Mouse (Mus musculus) heart, embryonic 13.5 days (tissue): Measurements from ENCODE around the gene Hist2h2bb. TPM values are rescaled to one million over a fixed set of nuclear protein-coding genes. Genes with fewer than 3 reads are reported as not detected.
"Not testable (repeated sequence)": the region's sequence is repeated elsewhere in the genome, so short reads cannot be mapped to it uniquely, and the experiment has no call there.

ENCODE experiments used
- ATAC-seq: fragments of 200-750 bp; cut with Nextera tagmentation; 2 replicates; pipeline ENCODE4 v1.8.0; 2017; ENCODE audit warnings: moderate TSS enrichment; ENCODE audit not compliant: insufficient number of reproducible peaks, low FRiP score, low TSS enrichment; ENCODE audit errors: extremely low read depth
- H3K27ac ChIP-seq: fragments of 300-500 bp; sonication (generic); replicated peaks from 2 replicates; pipeline ENCODE4 v1.5.1; 2015; ENCODE audit warnings: moderate library complexity, mild to moderate bottlenecking, inconsistent platforms
- H3K27me3 ChIP-seq: fragments of 300-500 bp; sonication (generic); replicated peaks from 2 replicates; pipeline ENCODE4 v1.6.1; 2015; ENCODE audit warnings: mild to moderate bottlenecking, inconsistent platforms
- H3K36me3 ChIP-seq: fragments of 300-500 bp; sonication (generic); 2 replicates; pipeline ENCODE4 v1.6.1; 2015; ENCODE audit warnings: mild to moderate bottlenecking, inconsistent platforms
- H3K4me1 ChIP-seq: fragments of 300-500 bp; sonication (generic); 2 replicates; pipeline ENCODE4 v1.6.1; 2015; ENCODE audit warnings: inconsistent platforms
- H3K4me2 ChIP-seq: fragments of 300-500 bp; sonication (generic); 2 replicates; pipeline ENCODE4 v1.6.1; 2015; ENCODE audit warnings: inconsistent platforms, mild to moderate bottlenecking, moderate library complexity
- H3K4me3 ChIP-seq: fragments of 300-500 bp; sonication (generic); 2 replicates; pipeline ENCODE4 v1.5.1; 2015; ENCODE audit warnings: moderate library complexity, mild to moderate bottlenecking, inconsistent platforms
- H3K9ac ChIP-seq: fragments of 300-500 bp; sonication (generic); 2 replicates; pipeline ENCODE4 v1.6.1; 2015; ENCODE audit warnings: inconsistent platforms, mild to moderate bottlenecking, moderate library complexity
- H3K9me3 ChIP-seq: fragments of 300-500 bp; sonication (generic); 2 replicates; pipeline ENCODE4 v1.6.1; 2016; ENCODE audit warnings: inconsistent platforms
- WGBS: fragments of 180-500 bp; shearing (Covaris S2); methylation state at CpG from one replicate; pipeline ENCODE4 v1.1.7; 2015; ENCODE audit warnings: mixed read lengths; 5-methylcytosine and 5-hydroxymethylcytosine counted together
- polyA plus RNA-seq: library from polyadenylated mRNA; unstranded; fragments of >200 nt; fragmentation: Nextera tagmentation; extraction: Ambion mirVana; gene quantifications from 2 replicates; pipeline ENCODE4 v1.2.1, GENCODE M21; 2015

Gene Hist2h2bb
- polyA plus RNA-seq, 1 experiment from 2014 or later: 3.3 TPM

- Histone ChIP-seq H3K4me3 (no peak overlapping the region), H3K36me3 (no peaks in the 10 kb centered on the region), H3K4me2 (no peak overlapping the region), H3K9me3 (no peaks in the 10 kb centered on the region), H3K9ac (no peak overlapping the region), H3K27ac (no peak overlapping the region), H3K27me3 (no peaks in the 10 kb centered on the region), H3K4me1 (peaks cover 14% of the 10 kb centered on the region)
- 58% methylated on average over 4 of the region's 4 CpGs for WGBS
- no peak for ATAC-seq
Observed at GRCm38 (mm10) chr3:96230910-96231757, 38.4 kb upstream of the Hist2h2bb start.

GRCm38 (mm10) chr3:96231758-96232120, 37.8 kb upstream of the Hist2h2bb start:
- ATAC-seq: no peak
- Histone ChIP-seq H3K36me3 (no peaks in the 10 kb centered on the region), H3K4me3 (no peak overlapping the region), H3K4me1 (peaks cover 12% of the 10 kb centered on the region), H3K27me3 (no peaks in the 10 kb centered on the region), H3K9me3 (no peaks in the 10 kb centered on the region), H3K9ac (no peak overlapping the region), H3K27ac (no peak overlapping the region), H3K4me2 (no peak overlapping the region)
- 37% methylated on average over 2 of the region's 2 CpGs for WGBS

- Histone ChIP-seq H3K9ac (no peak overlapping the region), H3K4me2 (no peak overlapping the region), H3K27me3 (no peaks in the 10 kb centered on the region), H3K4me1 (peaks cover 19% of the 10 kb centered on the region), H3K4me3 (no peak overlapping the region), H3K27ac (no peak overlapping the region), H3K36me3 (no peaks in the 10 kb centered on the region), H3K9me3 (no peaks in the 10 kb centered on the region)
- 92% methylated on average over 2 of the region's 2 CpGs for WGBS
- ATAC-seq: no peak
Observed at GRCm38 (mm10) chr3:96234914-96235313, 34.6 kb upstream of the Hist2h2bb start.

GRCm38 (mm10) chr3:96235836-96236235, 33.7 kb upstream of the Hist2h2bb start:
- H3K9ac ChIP-seq: no peak overlapping the region
- no peak for ATAC-seq
- H3K4me3 ChIP-seq: no peak overlapping the region
- H3K9me3 ChIP-seq: no peaks in the 10 kb centered on the region
- peaks cover 23% of the 10 kb centered on the region for H3K4me1 ChIP-seq
- WGBS: 44% methylated on average over 3 of the region's 3 CpGs
- H3K27ac ChIP-seq: no peak overlapping the region
- H3K4me2 ChIP-seq: no peak overlapping the region
- no peaks in the 10 kb centered on the region for H3K36me3 ChIP-seq
- H3K27me3 ChIP-seq: no peaks in the 10 kb centered on the region

GRCm38 (mm10) chr3:96236834-96237334, 32.7 kb upstream of the Hist2h2bb start:
- H3K27me3 ChIP-seq: no peaks in the 10 kb centered on the region
- H3K4me3 ChIP-seq: peak overlapping the region; percentile 61
- peak overlapping the region; percentile 78 for H3K4me2 ChIP-seq
- H3K36me3 ChIP-seq: no peaks in the 10 kb centered on the region
- peak overlapping the region; percentile 89 for H3K9ac ChIP-seq
- H3K4me1 ChIP-seq: peaks cover 25% of the 10 kb centered on the region
- no peaks in the 10 kb centered on the region for H3K9me3 ChIP-seq
- no peak for ATAC-seq
- WGBS: 77% methylated on average over 4 of the region's 4 CpGs
- peak overlapping the region; percentile 80 for H3K27ac ChIP-seq

- ATAC-seq: no peak
- Histone ChIP-seq H3K27ac (peak overlapping the region; percentile 80), H3K9me3 (no peaks in the 10 kb centered on the region), H3K4me1 (peaks cover 25% of the 10 kb centered on the region), H3K36me3 (no peaks in the 10 kb centered on the region), H3K27me3 (no peaks in the 10 kb centered on the region), H3K9ac (peak overlapping the region; percentile 89), H3K4me2 (peak overlapping the region; percentile 78), H3K4me3 (peak overlapping the region; percentile 61)
- 27% methylated on average over 7 of the region's 7 CpGs for WGBS
Observed at GRCm38 (mm10) chr3:96237335-96237903, 32.1 kb upstream of the Hist2h2bb start.

GRCm38 (mm10) chr3:96237904-96238511, 31.5 kb upstream of the Hist2h2bb start:
- under 1% methylated on average over 12 of the region's 12 CpGs for WGBS
- H3K9ac ChIP-seq: peak overlapping the region; percentile 89
- no peaks in the 10 kb centered on the region for H3K36me3 ChIP-seq
- peak overlapping the region; percentile 80 for H3K27ac ChIP-seq
- H3K27me3 ChIP-seq: no peaks in the 10 kb centered on the region
- H3K4me2 ChIP-seq: peak overlapping the region; percentile 78
- peak overlapping the region; percentile 61 for H3K4me3 ChIP-seq
- no peaks in the 10 kb centered on the region for H3K9me3 ChIP-seq
- no peak for ATAC-seq
- peaks cover 25% of the 10 kb centered on the region for H3K4me1 ChIP-seq

GRCm38 (mm10) chr3:96238954-96239793, 30.4 kb upstream of the Hist2h2bb start, which contains the start of gene Hist2h3c2:
Gene Hist2h3c2 (minus strand): TSS chr3:96239127.
- H3K9me3 ChIP-seq, H3K27me3 ChIP-seq, H3K36me3 ChIP-seq: not testable (repeated sequence)
- peak within 1 kb of the TSS; percentile 78 for H3K4me2 ChIP-seq
- peaks cover 37% of the 10 kb centered on the region for H3K4me1 ChIP-seq
- peak within 1 kb of the TSS; percentile 89 for H3K9ac ChIP-seq
- peak; percentile 84 for ATAC-seq
- peak within 1 kb of the TSS; percentile 61 for H3K4me3 ChIP-seq
- 0% methylated on average over 12 of the region's 68 CpGs for WGBS
- peak within 1 kb of the TSS; percentile 84 for H3K27ac ChIP-seq

GRCm38 (mm10) chr3:96239949-96240798, 29.4 kb upstream of the Hist2h2bb start, which contains the start of gene Hist2h2aa2:
Gene Hist2h2aa2 (minus strand): TSS chr3:96240276.
- Histone ChIP-seq H3K27ac (peak within 1 kb of the TSS; percentile 84), H3K4me2 (peak within 1 kb of the TSS; percentile 61), H3K9ac (peak within 1 kb of the TSS; percentile 79), H3K4me3 (peak within 1 kb of the TSS; percentile 46), H3K4me1 (peaks cover 42% of the 10 kb centered on the region)
- H3K9me3 ChIP-seq, H3K27me3 ChIP-seq, H3K36me3 ChIP-seq: not testable (repeated sequence)
- 7% methylated on average over 20 of the region's 85 CpGs for WGBS
- peak; percentile 78 for ATAC-seq

- Histone ChIP-seq H3K4me1 (peaks cover 42% of the 10 kb centered on the region), H3K9ac (peak overlapping the region; percentile 76), H3K9me3 (no peaks in the 10 kb centered on the region), H3K4me3 (peak overlapping the region; percentile 33), H3K27ac (peak overlapping the region; percentile 84), H3K4me2 (peak overlapping the region; percentile 61), H3K27me3 (no peaks in the 10 kb centered on the region), H3K36me3 (no peaks in the 10 kb centered on the region)
- no peak for ATAC-seq
- 81% methylated on average over 9 of the region's 9 CpGs for WGBS
Observed at GRCm38 (mm10) chr3:96240799-96241197, 28.8 kb upstream of the Hist2h2bb start.
